Mouse (Mus musculus): ENCODE results near the gene Gm4305.
"Not testable (repeated sequence)": the region's sequence is repeated elsewhere in the genome, so short reads cannot be mapped to it uniquely, and the experiment has no call there.

Gm4305 gene

GRCm38 (mm10) chr10:100350793-100351192 is at the start of gene Gm4305:
Gene Gm4305 (plus strand): TSS chr10:100351093.
- not testable (repeated sequence) for DNase-seq

DNA sequence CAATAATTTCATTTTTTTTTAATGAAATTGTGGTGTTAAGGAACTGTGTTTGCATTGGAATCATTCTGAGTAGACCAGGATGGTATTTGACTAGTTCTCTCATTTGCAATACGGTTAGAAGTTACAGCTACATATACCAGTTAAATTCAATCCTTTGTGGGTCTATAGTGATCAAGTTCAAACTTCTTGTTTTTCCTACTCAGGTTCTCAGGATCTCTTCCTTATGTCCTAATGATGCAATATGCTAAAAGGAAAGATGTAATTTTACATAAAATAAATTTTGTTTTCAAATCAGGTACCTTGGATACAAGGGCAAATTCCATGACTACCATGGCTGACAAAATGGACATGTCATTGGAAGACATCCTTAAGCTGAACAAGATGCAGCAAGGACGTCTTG is 15.5 kb upstream of the Gm4305 start, which contains the start of gene Gm4301:
TSS of gene Gm4301 (plus strand) at position 301 of the 400 bp plus-strand sequence.
- not testable (repeated sequence) for DNase-seq

- DNase-seq = not testable (repeated sequence)
Observed at GRCm38 (mm10) chr10:100340536-100340935, 10.4 kb upstream of the Gm4305 start, which contains the start of gene Gm4302. Gene Gm4302 (plus strand): TSS chr10:100340836.

GRCm38 (mm10) chr10:100345672-100346071 is 5.2 kb upstream of the Gm4305 start, which contains the start of gene Gm4303:
Gene Gm4303 (plus strand): TSS chr10:100345972.
- DNase-seq = not testable (repeated sequence)

- DNase-seq = peak; percentile 2
Observed at GRCm38 (mm10) chr10:100356841-100357240, 5.9 kb downstream of the Gm4305 start.

DNA sequence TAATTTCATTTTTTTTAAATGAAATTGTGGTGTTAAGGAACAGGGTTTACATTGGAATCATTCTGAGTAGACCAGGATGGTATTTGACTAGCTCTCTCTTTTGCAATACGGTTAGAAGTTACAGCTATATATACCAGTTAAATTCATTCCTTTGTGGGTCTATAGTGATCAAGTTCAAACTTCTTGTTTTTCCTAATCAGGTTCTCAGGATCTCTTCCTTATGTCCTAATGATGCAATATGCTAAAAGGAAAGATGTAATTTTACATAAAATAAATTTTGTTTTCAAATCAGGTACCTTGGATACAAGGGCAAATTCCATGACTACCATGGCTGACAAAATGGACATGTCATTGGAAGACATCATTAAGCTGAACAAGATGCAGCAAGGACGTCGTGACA is 10.1 kb downstream of the Gm4305 start, which contains the start of gene Gm4307:
TSS of gene Gm4307 (plus strand) at position 301 of the 400 bp plus-strand sequence.
- DNase-seq = not testable (repeated sequence)

DNA sequence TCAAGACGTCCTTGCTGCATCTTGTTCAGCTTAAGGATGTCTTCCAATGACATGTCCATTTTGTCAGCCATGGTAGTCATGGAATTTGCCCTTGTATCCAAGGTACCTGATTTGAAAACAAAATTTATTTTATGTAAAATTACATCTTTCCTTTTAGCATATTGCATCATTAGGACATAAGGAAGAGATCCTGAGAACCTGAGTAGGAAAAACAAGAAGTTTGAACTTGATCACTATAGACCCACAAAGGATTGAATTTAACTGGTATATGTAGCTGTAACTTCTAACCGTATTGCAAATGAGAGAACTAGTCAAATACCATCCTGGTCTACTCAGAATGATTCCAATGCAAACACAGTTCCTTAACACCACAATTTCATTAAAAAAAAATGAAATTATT is 31.6 kb downstream of the Gm4305 start, which contains the start of gene Gm4312:
TSS of gene Gm4312 (minus strand) at position 101 of the 400 bp plus-strand sequence.
- DNase-seq = not testable (repeated sequence)
